Mouse (Mus musculus) heart, embryonic 11.5 days (tissue): ENCODE measurements at regions not wholly inside any gene's neighbourhood (a gene's known extent, or its start where the extent isn't known, plus 50 kb on each side); places are given as distances from the start of the nearest gene placed in this dataset.

Experiments
- ATAC-seq: fragments of 200-750 bp; cut with Nextera tagmentation; replicated peaks from 2 replicates; pipeline ENCODE4 v1.8.0; 2017; ENCODE audit warnings: moderate library complexity; ENCODE audit not compliant: insufficient number of reproducible peaks, low FRiP score, low TSS enrichment
- H3K27ac ChIP-seq: fragments of 300-500 bp; sonication (generic); 2 replicates; pipeline ENCODE4 v1.5.1; 2014; ENCODE audit warnings: mild to moderate bottlenecking, low read depth, low read length
- H3K27me3 ChIP-seq: fragments of 300-500 bp; sonication (generic); 2 replicates; pipeline ENCODE4 v1.6.1; 2014; ENCODE audit warnings: mild to moderate bottlenecking, low read length, mixed read lengths; ENCODE audit not compliant: control insufficient read depth, insufficient read depth
- H3K36me3 ChIP-seq: fragments of 300-500 bp; sonication (generic); 2 replicates; pipeline ENCODE4 v1.6.1; 2014; ENCODE audit warnings: mild to moderate bottlenecking, low read length, moderate library complexity, mixed read lengths; ENCODE audit not compliant: control insufficient read depth, insufficient read depth
- H3K4me1 ChIP-seq: fragments of 300-500 bp; sonication (generic); 2 replicates; pipeline ENCODE4 v1.6.1; 2014; ENCODE audit warnings: low read length; ENCODE audit not compliant: control insufficient read depth, insufficient read depth
- H3K4me2 ChIP-seq: fragments of 300-500 bp; sonication (generic); 2 replicates; pipeline ENCODE4 v1.6.1; 2014; ENCODE audit warnings: mild to moderate bottlenecking, moderate library complexity
- H3K4me3 ChIP-seq: fragments of 300-500 bp; sonication (generic); 2 replicates; pipeline ENCODE4 v1.5.1; 2014; ENCODE audit warnings: low read depth, low read length
- H3K9ac ChIP-seq: fragments of 300-500 bp; sonication (generic); 2 replicates; pipeline ENCODE4 v1.6.1; 2014; ENCODE audit warnings: mild to moderate bottlenecking, low read depth, low read length, moderate library complexity
- H3K9me3 ChIP-seq: fragments of 300-500 bp; sonication (generic); replicated peaks from 2 replicates; pipeline ENCODE4 v1.6.1; 2016; ENCODE audit warnings: low read length; ENCODE audit not compliant: control insufficient read depth
- WGBS: fragments of 180-500 bp; shearing (Covaris S2); extraction: QIAGEN DNeasy Blood & Tissue Kit; methylation state at CpG from one replicate; pipeline ENCODE4 v1.1.7; 2014; ENCODE audit not compliant: insufficient replicate concordance; 5-methylcytosine and 5-hydroxymethylcytosine counted together

DNA sequence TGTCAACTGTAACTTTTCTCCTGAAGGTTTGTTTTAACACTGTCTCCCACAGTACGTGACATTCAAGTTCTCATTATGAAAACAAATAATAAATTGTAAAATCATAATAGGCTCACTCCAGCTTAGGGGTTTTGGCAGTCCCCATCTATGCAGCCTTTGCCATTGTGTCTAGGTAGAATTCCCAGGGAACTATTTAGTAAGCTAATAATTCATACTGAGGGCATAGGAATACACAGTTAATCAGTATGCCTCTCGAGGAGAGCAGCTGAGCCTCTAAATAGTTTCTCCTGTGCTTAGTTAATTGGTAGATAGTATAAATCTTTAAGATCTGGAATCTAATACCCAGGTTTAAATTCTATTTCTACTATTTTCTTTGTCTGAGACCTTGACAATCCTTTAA is 191.7 kb downstream of the Tprg start:
- H3K4me1 ChIP-seq, result no peaks in the 10 kb centered on the region
- WGBS, result 64% methylated on average over 2 of the region's 2 CpGs
- H3K36me3 ChIP-seq, result no peaks in the 10 kb centered on the region
- H3K27ac ChIP-seq, result no peak overlapping the region
- no peaks in the 10 kb centered on the region for H3K9me3 ChIP-seq
- H3K9ac ChIP-seq, result no peak overlapping the region
- H3K4me3 ChIP-seq, result no peak overlapping the region
- H3K4me2 ChIP-seq, result no peak overlapping the region
- H3K27me3 ChIP-seq, result no peaks in the 10 kb centered on the region
- ATAC-seq, result no peak

DNA sequence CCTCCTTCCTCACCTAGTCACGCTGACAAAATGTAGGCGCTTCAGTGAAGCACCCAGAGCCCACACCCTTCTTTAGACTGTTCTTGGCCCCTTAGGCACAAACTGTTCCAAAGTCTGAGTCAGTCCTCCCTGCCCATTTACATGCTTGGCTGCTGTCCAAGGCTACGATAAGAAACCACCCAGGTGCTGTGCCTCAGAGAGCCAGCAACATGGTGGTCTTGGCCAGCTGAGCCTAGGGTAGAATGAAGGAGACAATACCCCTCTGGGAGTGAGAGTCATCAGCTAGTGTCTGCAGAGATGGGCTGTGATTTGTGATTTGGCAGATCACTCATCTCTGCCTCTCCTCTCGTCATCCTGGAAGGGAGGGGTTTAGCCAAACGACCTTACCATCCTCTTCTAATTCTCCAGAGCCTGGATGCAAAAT is 197.2 kb downstream of the Tprg start:
- ATAC-seq, result no peak
- Histone ChIP-seq H3K36me3 (no peaks in the 10 kb centered on the region), H3K4me3 (no peak overlapping the region), H3K4me2 (no peak overlapping the region), H3K27me3 (no peaks in the 10 kb centered on the region), H3K9ac (no peak overlapping the region), H3K27ac (no peak overlapping the region), H3K4me1 (no peaks in the 10 kb centered on the region), H3K9me3 (no peaks in the 10 kb centered on the region)
- 74% methylated on average over 5 of the region's 5 CpGs for WGBS

DNA sequence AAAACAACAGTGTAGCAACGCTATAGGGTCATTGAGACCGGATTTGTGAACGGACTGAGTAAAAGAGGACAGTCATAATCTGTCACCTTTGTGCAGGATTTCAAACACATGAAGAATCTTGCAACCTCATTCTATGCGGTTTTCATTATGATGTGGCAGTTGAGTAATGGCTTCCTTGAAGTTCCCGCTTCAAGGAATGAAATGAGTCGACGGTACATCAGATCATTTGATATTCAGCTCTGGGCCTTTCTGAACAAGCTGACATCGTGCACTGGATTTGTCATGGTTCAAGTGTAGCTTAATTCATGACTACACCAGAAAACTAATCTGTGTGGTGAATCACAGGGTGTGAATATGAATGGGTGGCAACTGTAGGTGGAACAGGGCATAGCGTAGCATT is 198.4 kb downstream of the Tprg start:
- Histone ChIP-seq H3K4me1 (no peaks in the 10 kb centered on the region), H3K27ac (no peak overlapping the region), H3K36me3 (no peaks in the 10 kb centered on the region), H3K9ac (no peak overlapping the region), H3K4me3 (no peak overlapping the region), H3K27me3 (no peaks in the 10 kb centered on the region), H3K4me2 (no peak overlapping the region), H3K9me3 (no peaks in the 10 kb centered on the region)
- 88% methylated on average over 9 of the region's 9 CpGs for WGBS
- ATAC-seq, result no peak

DNA sequence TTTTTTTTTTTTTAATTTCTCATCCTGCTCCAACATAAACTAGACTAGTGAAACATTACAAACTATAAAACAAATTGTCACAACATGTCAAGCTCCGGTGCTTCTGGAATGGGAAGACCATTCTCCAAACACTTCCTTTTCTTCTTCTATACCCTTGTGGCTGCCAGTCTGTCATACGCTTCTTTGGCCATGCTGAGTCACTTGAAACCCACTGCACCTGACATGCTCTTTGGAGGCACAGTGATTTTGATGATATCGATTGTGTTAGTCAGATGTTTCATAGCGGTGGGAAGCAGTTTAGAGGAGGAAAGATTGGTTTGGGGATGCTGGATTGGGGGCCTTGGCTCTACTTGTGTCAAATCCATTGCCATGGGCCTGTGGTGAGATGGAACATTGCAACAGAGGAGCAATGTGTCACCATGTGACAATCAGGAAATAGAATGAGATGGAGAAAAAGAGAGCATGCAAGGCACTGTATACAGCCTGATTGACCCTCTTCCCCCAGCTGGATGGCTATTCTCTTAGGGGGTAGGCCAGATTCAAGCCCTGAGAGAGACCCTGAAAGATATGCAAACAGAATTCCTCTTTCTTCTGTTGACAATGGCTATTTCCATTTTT is 197.0 kb upstream of the Trp63 start:
- 88% methylated on average over 4 of the region's 4 CpGs for WGBS
- Histone ChIP-seq H3K9ac (no peak overlapping the region), H3K4me2 (no peak overlapping the region)

DNA sequence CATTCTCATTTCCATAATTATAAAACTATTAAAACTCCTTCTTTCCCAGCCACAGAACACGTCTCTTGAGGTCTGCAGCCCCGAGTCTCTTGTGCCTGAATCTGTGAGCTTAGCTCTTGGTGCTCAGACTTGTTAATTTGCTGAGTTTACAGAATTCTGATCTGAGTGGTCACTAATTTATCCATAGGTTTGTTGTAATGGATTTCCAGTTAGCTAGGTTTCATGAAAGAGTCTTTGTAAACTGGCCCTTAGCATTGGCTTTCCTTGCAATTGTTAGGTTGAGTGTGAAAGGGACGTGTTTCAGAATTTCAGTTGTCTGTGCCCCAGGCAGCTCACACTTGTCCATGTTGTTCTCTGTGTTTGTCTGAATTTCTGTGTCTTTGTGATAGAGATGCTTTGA is 192.7 kb upstream of the Trp63 start:
- no peaks in the 10 kb centered on the region for H3K27me3 ChIP-seq
- no peak for ATAC-seq

More for the DNA sequence above, 197.0 kb upstream of the Trp63 start:
- no peaks in the 10 kb centered on the region for H3K4me1 ChIP-seq
- H3K27me3 ChIP-seq, result no peaks in the 10 kb centered on the region
- H3K27ac ChIP-seq, result no peak overlapping the region
- ATAC-seq, result no peak
- no peaks in the 10 kb centered on the region for H3K36me3 ChIP-seq
- no peak overlapping the region for H3K4me3 ChIP-seq
- no peaks in the 10 kb centered on the region for H3K9me3 ChIP-seq

DNA sequence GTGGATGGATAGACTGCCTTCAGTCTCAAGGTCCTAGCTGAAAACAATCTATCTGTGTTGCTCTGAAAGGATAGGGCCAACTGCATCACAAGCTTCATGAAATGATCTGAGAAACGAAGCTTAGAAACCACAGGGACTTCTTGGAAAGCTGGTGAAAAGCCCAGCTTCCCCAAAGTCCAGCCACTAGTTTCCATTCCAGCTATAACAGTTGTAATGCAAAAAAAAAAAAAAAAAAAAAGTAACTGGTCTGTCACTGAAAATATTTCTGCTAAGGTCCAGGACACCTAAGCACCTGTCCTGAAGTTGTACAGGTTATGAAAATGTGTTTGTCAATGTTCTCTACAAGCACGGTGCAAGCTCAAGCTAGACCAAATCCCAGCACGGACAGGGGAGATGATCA is 189.4 kb upstream of the Trp63 start:
- H3K9me3 ChIP-seq, result no peaks in the 10 kb centered on the region
- H3K9ac ChIP-seq, result no peak overlapping the region
- no peak overlapping the region for H3K27ac ChIP-seq
- no peak for ATAC-seq
- H3K4me2 ChIP-seq, result no peak overlapping the region
- no peak overlapping the region for H3K4me3 ChIP-seq
- no peaks in the 10 kb centered on the region for H3K27me3 ChIP-seq
- WGBS, result 77% methylated on average over 3 of the region's 3 CpGs
- no peaks in the 10 kb centered on the region for H3K4me1 ChIP-seq
- no peaks in the 10 kb centered on the region for H3K36me3 ChIP-seq

More for the DNA sequence above, 192.7 kb upstream of the Trp63 start:
- H3K4me3 ChIP-seq, result no peak overlapping the region
- no peaks in the 10 kb centered on the region for H3K9me3 ChIP-seq
- H3K36me3 ChIP-seq, result no peaks in the 10 kb centered on the region
- H3K4me2 ChIP-seq, result no peak overlapping the region
- no peaks in the 10 kb centered on the region for H3K4me1 ChIP-seq
- H3K9ac ChIP-seq, result no peak overlapping the region
- H3K27ac ChIP-seq, result no peak overlapping the region
- WGBS, result 80% methylated on average over 3 of the region's 3 CpGs

DNA sequence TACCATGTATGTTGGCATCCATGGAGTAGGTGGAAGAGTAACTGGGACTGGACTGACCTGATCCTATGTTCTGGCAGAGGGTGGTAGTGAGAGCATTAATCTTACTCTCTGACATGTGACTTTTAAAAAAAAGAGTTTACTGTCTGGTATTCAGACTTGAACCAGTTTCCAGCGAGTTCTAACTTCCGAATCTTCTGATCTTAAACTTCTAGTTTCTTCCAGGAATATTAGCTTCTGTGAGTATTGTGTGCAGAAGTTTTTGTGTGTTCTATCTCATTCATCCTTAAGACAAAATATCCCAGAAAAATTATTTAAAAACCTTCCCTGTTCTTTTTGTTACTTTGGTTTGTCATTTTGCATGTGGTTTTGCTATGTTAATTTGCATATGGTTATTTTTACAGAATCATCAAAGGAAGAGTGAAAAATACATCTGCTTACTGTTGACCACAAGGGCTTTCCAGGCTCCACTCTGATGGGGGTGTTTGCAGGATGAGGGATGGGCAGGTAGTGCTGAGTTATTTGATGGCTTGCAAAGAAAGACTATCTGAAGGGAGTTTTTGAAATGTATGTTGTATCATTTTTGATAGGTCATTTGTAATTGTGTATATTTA is 187.9 kb upstream of the Trp63 start:
- Histone ChIP-seq H3K27me3 (no peaks in the 10 kb centered on the region), H3K4me3 (no peak overlapping the region), H3K27ac (no peak overlapping the region), H3K4me1 (no peaks in the 10 kb centered on the region), H3K9me3 (no peaks in the 10 kb centered on the region), H3K36me3 (no peaks in the 10 kb centered on the region), H3K9ac (no peak overlapping the region), H3K4me2 (no peak overlapping the region)
- ATAC-seq, result no peak
- 85% methylated on average over 2 of the region's 2 CpGs for WGBS

DNA sequence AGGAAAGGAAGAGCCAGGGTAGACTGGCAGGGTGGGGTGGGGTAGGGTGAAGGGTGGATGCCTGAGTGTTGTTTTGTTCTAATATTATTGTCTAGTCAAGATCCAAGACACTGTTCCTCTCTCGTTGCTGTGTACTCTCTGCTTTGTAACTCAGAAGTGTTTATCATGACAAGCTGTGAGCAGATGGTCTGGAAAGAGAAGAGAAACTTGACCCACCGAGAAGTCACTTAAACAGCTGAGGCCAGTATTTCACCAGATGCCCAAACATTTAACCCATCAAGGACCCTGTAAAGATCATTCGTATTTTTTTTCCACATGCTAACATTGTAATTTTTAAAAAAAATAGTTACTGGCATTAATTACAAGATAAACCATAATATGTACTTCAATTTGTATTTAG is 178.7 kb upstream of the Trp63 start:
- 56% methylated on average over 3 of the region's 3 CpGs for whole genome bisulfite sequencing
- H3K27me3 ChIP-seq, result no peaks in the 10 kb centered on the region
- H3K4me1 ChIP-seq, result no peaks in the 10 kb centered on the region
- H3K4me3 ChIP-seq, result no peak overlapping the region
- H3K9me3 ChIP-seq, result no peaks in the 10 kb centered on the region
- H3K9ac ChIP-seq, result no peak overlapping the region
- H3K27ac ChIP-seq, result no peak overlapping the region
- no peak overlapping the region for H3K4me2 ChIP-seq
- ATAC-seq, result no peak
- H3K36me3 ChIP-seq, result no peaks in the 10 kb centered on the region
